Mouse (Mus musculus) liver, adult 2 months (tissue): Measurements from ENCODE around the gene Fam76a.

Source experiments
- CTCF ChIP-seq: fragments of 200-500 bp; IDR thresholded peaks from 2 replicates; pipeline ENCODE4 v1.5.1; 2011; ENCODE audit warnings: low read depth, low read length, control low read depth
- POLR2A ChIP-seq: fragments of 200-500 bp; IDR thresholded peaks from 2 replicates; pipeline ENCODE4 v1.6.1; 2011; ENCODE audit warnings: low read length, control low read depth; ENCODE audit not compliant: insufficient read depth; ENCODE audit errors: extremely low read depth

- TF ChIP-seq CTCF: no peak
- no peak for TF ChIP-seq POLR2A
Measured at GRCm38 (mm10) chr4:132884844-132885374, 37.4 kb downstream of the Fam76a start.
